Mouse (Mus musculus) intestine, embryonic 16.5 days (tissue): ENCODE results near the gene Mtmr1. TPM values are rescaled to one million over a fixed set of nuclear protein-coding genes. Genes with fewer than 3 reads are reported as not detected.
A peak's percentile ranks its signal among the peaks of the same experiment; 100 is the strongest.

Experiments
- ATAC-seq: fragments of 200-750 bp; cut with Nextera tagmentation; 2 replicates; pipeline ENCODE4 v1.8.0; 2017; ENCODE audit warnings: moderate TSS enrichment, moderate library complexity
- H3K27ac ChIP-seq: fragments of 300-500 bp; sonication (generic); 2 replicates; pipeline ENCODE4 v1.5.1; 2014; ENCODE audit warnings: mild to moderate bottlenecking, low read length
- H3K27me3 ChIP-seq: fragments of 300-500 bp; sonication (generic); replicated peaks from 2 replicates; pipeline ENCODE4 v1.6.1; 2014; ENCODE audit warnings: low read length, control low read depth, mixed read lengths; ENCODE audit not compliant: control insufficient read depth, insufficient read depth
- H3K36me3 ChIP-seq: fragments of 300-500 bp; sonication (generic); 2 replicates; pipeline ENCODE4 v1.6.1; 2014; ENCODE audit warnings: low read length, control low read depth; ENCODE audit not compliant: control insufficient read depth, insufficient read depth
- H3K4me1 ChIP-seq: fragments of 300-500 bp; sonication (generic); 2 replicates; pipeline ENCODE4 v1.6.1; 2014; ENCODE audit warnings: low read length, control low read depth, mixed read lengths; ENCODE audit not compliant: control insufficient read depth, insufficient read depth
- H3K4me2 ChIP-seq: fragments of 300-500 bp; sonication (generic); 2 replicates; pipeline ENCODE4 v1.6.1; 2014; ENCODE audit warnings: low read depth, low read length, control low read depth
- H3K4me3 ChIP-seq: fragments of 300-500 bp; sonication (generic); 2 replicates; pipeline ENCODE4 v1.5.1; 2014; ENCODE audit warnings: mild to moderate bottlenecking, low read length
- H3K9ac ChIP-seq: fragments of 300-500 bp; sonication (generic); 2 replicates; pipeline ENCODE4 v1.6.1; 2014; ENCODE audit warnings: low read depth, low read length
- H3K9me3 ChIP-seq: fragments of 300-500 bp; sonication (generic); 2 replicates; pipeline ENCODE4 v1.6.1; 2016; ENCODE audit warnings: low read length, control low read depth; ENCODE audit not compliant: control insufficient read depth
- whole genome bisulfite sequencing: fragments of 180-500 bp; shearing (Covaris S2); extraction: QIAGEN DNeasy Blood & Tissue Kit; methylation state at CpG from one replicate; pipeline ENCODE4 v1.1.7; 2014; 5-methylcytosine and 5-hydroxymethylcytosine counted together
- polyA plus RNA-seq: library from polyadenylated mRNA; unstranded; fragments of >200 nt; fragmentation: Nextera tagmentation; extraction: Ambion mirVana; gene quantifications from 2 replicates; pipeline ENCODE4 v1.2.1, GENCODE M21; 2015

Mtmr1 gene
- polyA plus RNA-seq, 1 experiment from 2014 or later, result 9.3 TPM

DNA sequence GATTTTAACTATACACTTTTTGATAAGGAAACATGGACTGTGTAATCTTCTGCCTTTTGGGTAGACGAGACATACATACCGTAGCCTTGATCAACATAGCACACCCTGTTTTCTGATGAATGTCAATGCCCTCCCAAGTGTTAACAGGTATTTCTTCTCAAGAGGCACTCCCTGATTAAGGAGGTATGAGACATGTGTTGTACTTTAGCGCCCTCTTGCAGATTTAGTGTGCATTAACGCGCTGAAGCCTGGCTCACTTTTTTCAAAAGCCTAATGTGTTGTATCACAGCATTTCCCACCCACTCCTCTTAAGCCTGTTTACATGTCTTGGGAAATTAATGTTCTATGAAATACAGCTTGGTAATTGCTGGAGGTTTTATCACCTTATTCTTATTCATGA, 17.0 kb downstream of the Mtmr1 start:
- H3K4me3 ChIP-seq, result no peak overlapping the region
- H3K9ac ChIP-seq, result no peak overlapping the region
- 41% methylated on average over 5 of the region's 5 CpGs for WGBS
- H3K27ac ChIP-seq, result no peak overlapping the region
- H3K27me3 ChIP-seq, result no peaks in the 10 kb centered on the region
- no peaks in the 10 kb centered on the region for H3K9me3 ChIP-seq
- H3K4me1 ChIP-seq, result no peaks in the 10 kb centered on the region
- no peak for ATAC-seq
- no peak overlapping the region for H3K4me2 ChIP-seq
- no peaks in the 10 kb centered on the region for H3K36me3 ChIP-seq

DNA sequence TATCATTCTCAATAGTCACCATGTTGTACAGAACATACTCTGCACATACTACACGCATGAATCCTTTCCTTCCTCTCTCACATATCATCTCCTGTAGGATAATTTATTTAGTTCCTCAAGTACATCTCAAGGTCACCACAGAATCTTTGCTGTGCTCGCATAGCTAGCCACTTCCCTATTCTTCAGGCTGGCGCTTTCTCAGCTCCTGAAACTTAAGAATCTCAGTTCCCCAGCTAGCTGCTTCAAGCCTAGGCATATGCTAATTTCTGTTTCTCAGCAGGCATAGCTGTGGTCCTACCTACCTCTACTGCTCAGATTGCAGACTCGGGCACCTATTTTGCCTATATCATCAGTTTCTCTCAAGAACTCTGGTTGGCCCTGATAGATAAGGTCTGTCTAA, 31.8 kb downstream of the Mtmr1 start:
- Histone ChIP-seq H3K36me3 (no peaks in the 10 kb centered on the region), H3K27me3 (no peaks in the 10 kb centered on the region), H3K4me2 (no peak overlapping the region), H3K4me1 (no peaks in the 10 kb centered on the region), H3K4me3 (no peak overlapping the region), H3K9ac (no peak overlapping the region), H3K27ac (no peak overlapping the region), H3K9me3 (no peaks in the 10 kb centered on the region)
- WGBS, result 75% methylated on average over 4 of the region's 4 CpGs
- ATAC-seq, result no peak

DNA sequence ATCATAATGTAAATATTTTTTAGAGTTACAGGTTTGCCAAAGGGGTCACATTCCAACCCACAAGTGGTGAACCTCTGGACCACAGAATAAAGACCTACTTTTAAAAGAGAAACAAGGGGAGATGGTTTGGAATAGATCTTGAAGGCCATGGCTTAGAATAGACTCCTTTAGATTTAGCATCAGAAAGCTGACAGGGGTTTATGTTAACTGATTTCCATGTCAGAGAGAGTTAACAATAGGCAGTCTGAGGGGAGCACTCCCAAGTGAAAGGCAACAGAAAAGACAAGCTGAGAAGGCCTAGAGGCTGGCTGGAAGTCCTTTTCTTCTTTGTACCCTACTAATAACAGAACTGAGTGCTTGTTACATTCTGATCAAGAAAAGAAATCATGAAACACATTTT, 41.7 kb downstream of the Mtmr1 start:
- no peaks in the 10 kb centered on the region for H3K36me3 ChIP-seq
- no peak overlapping the region for H3K4me2 ChIP-seq
- H3K27me3 ChIP-seq, result no peaks in the 10 kb centered on the region
- H3K4me3 ChIP-seq, result no peak overlapping the region
- no peaks in the 10 kb centered on the region for H3K9me3 ChIP-seq
- H3K27ac ChIP-seq, result no peak overlapping the region
- no peaks in the 10 kb centered on the region for H3K4me1 ChIP-seq
- no peak overlapping the region for H3K9ac ChIP-seq
- ATAC-seq, result no peak

DNA sequence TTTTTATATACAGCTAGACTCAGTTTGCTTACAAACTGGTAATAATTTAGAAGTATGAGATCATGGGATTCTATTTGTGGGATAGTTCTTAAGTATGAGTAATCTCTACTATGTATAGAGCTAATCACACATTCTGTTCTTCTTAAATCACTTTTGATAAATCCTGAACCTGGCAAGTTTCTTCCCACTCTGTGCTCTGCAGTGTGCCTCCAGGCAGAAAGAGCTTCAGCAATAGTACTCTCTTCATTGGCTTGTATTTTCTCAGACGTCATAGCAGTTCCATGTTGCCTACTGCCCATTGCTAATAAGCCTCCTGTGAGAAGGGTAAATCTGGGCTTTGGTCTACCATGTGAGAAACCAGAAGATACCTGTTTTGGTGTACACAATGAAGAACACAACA, 43.8 kb downstream of the Mtmr1 start:
- Histone ChIP-seq H3K36me3 (no peaks in the 10 kb centered on the region), H3K27ac (no peak overlapping the region), H3K4me1 (no peaks in the 10 kb centered on the region), H3K27me3 (no peaks in the 10 kb centered on the region), H3K9ac (no peak overlapping the region), H3K4me3 (no peak overlapping the region), H3K4me2 (no peak overlapping the region), H3K9me3 (no peaks in the 10 kb centered on the region)
- 85% methylated on average over 1 of the region's 1 CpGs for WGBS
- no peak for ATAC-seq

DNA sequence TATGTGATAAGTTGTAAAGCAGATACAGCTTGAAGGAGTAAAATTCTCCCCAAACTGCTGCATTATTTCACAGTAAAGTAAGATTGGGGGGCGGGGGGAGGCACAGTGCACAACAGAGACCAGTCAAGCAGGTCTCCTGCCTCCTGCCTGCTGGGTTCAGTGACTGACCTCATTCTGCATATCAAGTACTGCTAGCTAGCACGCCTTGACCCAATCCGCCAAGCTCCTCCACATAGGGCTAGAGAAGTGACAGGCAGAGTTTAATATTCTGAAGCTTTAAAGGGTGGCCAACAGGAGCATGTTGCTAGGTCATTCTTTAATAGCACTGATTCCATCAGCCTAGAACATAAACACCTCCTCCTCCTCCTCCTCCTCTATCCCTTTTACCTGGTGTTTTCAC, 48.2 kb downstream of the Mtmr1 start:
- no peak for ATAC-seq
- WGBS, result 73% methylated on average over 3 of the region's 3 CpGs
- no peaks in the 10 kb centered on the region for H3K27me3 ChIP-seq
- no peak overlapping the region for H3K4me2 ChIP-seq
- H3K9me3 ChIP-seq, result no peaks in the 10 kb centered on the region
- no peak overlapping the region for H3K9ac ChIP-seq
- H3K4me3 ChIP-seq, result no peak overlapping the region
- no peaks in the 10 kb centered on the region for H3K36me3 ChIP-seq
- H3K27ac ChIP-seq, result no peak overlapping the region
- no peaks in the 10 kb centered on the region for H3K4me1 ChIP-seq

DNA sequence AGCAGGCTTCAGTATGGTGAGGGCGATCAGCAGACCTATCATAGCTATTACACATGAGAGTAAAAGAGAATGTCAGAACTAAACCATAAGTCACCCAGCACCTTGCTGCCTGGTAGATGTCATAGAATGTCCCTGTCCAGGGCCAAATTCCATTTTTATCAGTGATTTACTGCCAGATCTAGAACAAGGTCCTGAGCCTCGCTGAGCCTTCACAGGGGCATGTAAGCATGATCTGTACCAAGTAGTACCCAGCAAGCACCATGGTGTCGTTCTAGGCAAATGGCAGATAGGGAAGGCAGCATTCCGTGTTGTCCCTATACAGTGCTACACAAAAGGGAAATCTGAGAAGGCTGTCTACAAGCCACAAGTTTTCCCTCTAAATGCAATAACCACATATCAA, 49.1 kb downstream of the Mtmr1 start:
- WGBS, result 82% methylated on average over 4 of the region's 4 CpGs
- Histone ChIP-seq H3K4me3 (no peak overlapping the region), H3K27me3 (no peaks in the 10 kb centered on the region), H3K9ac (no peak overlapping the region), H3K4me1 (no peaks in the 10 kb centered on the region), H3K27ac (no peak overlapping the region), H3K9me3 (no peaks in the 10 kb centered on the region), H3K36me3 (no peaks in the 10 kb centered on the region), H3K4me2 (no peak overlapping the region)
- ATAC-seq, result no peak

DNA sequence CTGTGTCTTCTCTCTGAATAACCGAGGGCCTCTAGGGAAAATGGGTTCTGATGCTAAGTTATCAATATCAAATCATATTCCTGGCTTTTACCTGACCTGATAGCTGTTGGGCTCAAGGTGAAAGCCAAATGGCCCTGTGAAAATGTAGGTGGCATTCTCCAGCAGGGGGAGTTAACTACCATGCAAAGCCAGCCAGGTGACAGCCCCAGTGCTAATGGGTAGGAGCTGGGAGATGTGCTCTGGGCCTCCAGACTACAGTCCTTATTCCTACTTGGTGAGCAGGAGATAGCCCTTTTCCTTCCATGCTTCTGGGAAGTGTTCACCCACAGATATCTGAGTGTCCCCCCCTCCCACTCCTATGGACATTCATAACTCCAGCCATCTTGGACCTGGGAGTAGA, 60.3 kb downstream of the Mtmr1 start:
- Histone ChIP-seq H3K27me3 (no peaks in the 10 kb centered on the region), H3K4me3 (no peak overlapping the region), H3K9me3 (no peaks in the 10 kb centered on the region), H3K9ac (no peak overlapping the region), H3K4me2 (no peak overlapping the region), H3K4me1 (no peaks in the 10 kb centered on the region), H3K36me3 (no peaks in the 10 kb centered on the region), H3K27ac (no peak overlapping the region)
- WGBS, result 74% methylated on average over 1 of the region's 1 CpGs
- no peak for ATAC-seq

DNA sequence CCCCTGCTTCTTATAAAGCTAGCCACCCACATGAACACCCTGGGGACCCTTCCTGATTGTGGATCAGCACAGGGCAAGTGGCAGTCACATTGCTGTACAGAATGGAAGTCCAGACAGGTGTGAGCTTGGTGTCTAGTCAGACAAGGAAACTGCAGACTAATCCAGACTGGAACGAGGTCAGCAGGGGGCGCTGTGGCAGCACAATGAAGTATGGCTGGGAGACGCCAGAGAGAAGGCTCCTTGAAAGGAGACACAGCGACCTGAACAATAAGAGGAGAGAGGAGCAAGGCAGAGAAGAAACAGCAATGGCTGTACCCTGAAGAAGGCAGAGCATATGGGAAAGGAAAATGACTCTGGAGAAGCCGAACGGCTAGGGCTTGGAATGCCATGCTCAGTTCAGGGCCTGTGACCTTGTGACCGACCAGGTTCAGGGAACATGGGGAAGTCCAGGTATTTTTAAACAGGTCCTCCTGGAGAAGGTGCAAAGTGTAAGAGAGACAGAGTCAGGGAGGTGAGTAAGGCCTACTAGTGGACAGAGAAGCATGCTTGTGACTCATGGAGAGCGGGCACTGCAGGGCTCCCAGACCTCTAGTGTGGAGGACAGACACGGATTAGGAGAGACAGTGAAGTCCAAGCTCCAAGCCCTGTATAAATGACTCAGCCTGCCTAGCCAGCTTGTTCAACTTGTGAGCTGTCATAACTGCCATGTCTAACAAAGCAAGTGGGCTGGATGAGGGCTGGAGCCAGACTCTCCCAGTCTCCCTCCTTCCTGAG, 61.4 kb downstream of the Mtmr1 start:
- no peak overlapping the region for H3K4me2 ChIP-seq
- peak; percentile 71 for ATAC-seq
- H3K9ac ChIP-seq, result no peak overlapping the region
- H3K36me3 ChIP-seq, result no peaks in the 10 kb centered on the region
- no peaks in the 10 kb centered on the region for H3K4me1 ChIP-seq
- no peaks in the 10 kb centered on the region for H3K9me3 ChIP-seq
- H3K27me3 ChIP-seq, result no peaks in the 10 kb centered on the region
- H3K27ac ChIP-seq, result no peak overlapping the region
- no peak overlapping the region for H3K4me3 ChIP-seq
- 44% methylated on average over 9 of the region's 9 CpGs for WGBS

DNA sequence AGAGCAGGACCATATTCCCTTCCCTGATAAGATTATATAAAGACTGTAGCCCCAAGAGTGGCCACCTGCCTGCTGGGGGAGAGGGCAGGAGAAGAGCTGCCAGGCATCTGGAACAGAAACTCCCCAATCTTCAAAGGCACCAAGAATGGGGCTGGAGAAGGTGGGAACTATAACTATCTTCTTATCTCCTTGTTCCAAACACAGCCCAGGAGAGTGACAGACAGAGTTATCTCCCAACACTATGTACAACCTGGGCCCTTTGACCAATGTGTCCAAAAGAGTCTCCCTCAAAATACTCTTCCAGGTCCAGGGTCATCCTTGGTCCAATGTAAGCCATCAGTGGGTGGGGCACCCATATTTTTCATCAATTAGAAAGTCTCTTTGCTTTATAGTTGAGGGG, 62.9 kb downstream of the Mtmr1 start:
- Histone ChIP-seq H3K9ac (no peak overlapping the region), H3K4me3 (no peak overlapping the region), H3K36me3 (no peaks in the 10 kb centered on the region), H3K4me2 (no peak overlapping the region), H3K27me3 (no peaks in the 10 kb centered on the region), H3K27ac (no peak overlapping the region), H3K4me1 (no peaks in the 10 kb centered on the region), H3K9me3 (no peaks in the 10 kb centered on the region)
- no peak for ATAC-seq

DNA sequence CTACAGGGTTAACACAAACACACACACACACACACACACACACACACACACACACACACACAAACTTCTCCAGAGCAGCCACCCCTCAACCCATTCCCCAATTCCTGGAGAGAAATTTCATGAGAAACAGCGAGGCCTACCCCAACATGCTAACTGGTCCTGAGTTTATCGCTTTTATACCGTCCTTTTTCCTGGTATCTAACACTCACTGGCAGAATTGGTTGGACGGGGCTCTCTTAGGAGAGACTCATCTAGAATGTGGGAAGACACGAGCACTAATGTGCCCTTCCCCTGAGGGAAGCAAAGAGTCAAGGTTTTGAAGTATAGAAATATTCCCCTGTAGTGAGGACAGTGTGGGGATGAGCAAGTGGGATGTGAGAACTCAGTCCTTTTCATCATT, 66.3 kb downstream of the Mtmr1 start:
- H3K27me3 ChIP-seq, result no peaks in the 10 kb centered on the region
- WGBS, result 88% methylated on average over 5 of the region's 5 CpGs
- H3K9ac ChIP-seq, result no peak overlapping the region
- no peak overlapping the region for H3K4me3 ChIP-seq
- H3K9me3 ChIP-seq, result no peaks in the 10 kb centered on the region
- H3K4me1 ChIP-seq, result no peaks in the 10 kb centered on the region
- no peak overlapping the region for H3K4me2 ChIP-seq
- ATAC-seq, result no peak
- H3K36me3 ChIP-seq, result no peaks in the 10 kb centered on the region
- H3K27ac ChIP-seq, result no peak overlapping the region
